Mouse (Mus musculus): ENCODE results near the gene Tmem115. TPM values are rescaled to one million over a fixed set of nuclear protein-coding genes. Genes with fewer than 3 reads are reported as not detected.
"Not testable (repeated sequence)": the region's sequence is repeated elsewhere in the genome, so short reads cannot be mapped to it uniquely, and the experiment has no call there.

Tmem115 gene
- total RNA-seq, 4 experiments from 2014 or later, result 33.1 to 40.3 (median 36.2) TPM

DNA sequence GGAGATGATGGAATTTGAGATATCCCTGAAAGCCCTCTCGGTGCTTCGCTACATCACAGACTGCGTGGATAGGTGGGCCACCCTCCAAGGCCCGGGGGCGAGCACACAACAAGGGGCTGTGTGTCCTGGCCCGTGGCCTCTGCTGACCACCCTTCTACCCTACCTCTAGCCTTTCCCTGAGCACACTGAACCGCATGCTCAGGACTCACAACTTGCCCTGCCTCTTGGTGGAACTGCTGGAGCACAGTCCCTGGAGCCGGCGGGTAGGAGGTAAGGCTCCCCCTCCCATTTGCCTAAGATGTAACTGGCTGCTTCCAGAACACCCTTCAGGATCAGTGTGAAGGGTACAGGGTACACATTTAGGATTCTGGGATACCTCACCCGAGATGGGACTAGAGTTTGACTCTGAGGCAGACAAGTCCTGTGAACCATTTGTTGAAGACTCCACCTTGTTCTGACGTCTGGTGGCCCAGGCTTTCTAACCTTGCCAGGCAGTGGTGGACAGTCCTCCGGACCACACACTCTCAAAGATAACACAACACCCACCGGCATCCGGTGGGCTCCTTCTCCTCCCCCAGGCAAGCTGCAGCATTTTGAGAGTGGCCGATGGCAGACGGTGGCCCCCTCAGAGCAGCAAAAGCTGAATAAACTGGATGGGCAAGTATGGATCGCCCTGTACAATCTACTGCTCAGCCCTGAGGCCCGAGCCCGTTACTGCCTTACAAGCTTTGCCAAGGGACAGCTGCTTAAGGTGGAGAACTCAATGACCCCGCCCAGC, 15.7 kb downstream of the Tmem115 start:
- no peak for DNase-seq (ENCODE audit: low spot score in 2 of 2)

- no peak for DNase-seq (ENCODE audit: low spot score in 2 of 2)
Observed at GRCm38 (mm10) chr9:107550491-107551116, 16.9 kb downstream of the Tmem115 start.

DNA sequence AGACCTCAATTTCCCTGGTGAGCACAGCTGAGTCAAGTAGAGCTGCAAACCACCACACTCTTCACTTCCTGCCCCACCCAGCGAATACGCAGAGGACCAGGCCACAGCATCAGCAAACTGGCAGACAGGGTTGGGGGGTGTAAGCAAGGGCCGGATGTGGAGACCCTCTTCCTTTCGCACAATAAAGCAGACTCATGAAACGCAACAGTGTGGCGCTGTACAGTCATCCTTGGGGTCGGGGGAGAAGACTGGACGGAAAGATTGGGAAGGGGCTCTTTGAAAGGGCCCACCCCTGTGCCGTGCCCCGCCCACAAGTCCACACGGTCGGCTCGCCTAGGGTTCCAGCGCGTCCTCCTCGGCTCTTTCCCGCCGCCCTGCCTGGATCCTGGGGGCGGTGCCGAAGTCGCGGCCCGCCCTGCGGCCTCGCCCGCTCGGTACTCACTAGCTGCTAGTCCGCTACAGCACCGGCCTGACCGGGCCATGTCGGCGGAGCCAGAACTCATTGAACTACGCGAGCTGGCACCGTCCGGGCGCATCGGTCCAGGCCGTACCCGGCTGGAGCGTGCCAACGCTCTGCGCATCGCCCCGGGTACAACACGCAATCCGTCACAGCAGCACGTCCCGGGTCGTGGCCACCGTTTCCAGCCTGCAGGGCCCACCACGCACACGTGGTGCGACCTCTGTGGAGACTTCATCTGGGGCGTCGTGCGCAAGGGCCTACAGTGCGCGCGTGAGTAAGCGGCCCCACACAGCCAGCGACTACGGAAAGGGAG, 17.6 kb downstream of the Tmem115 start, which contains the start of gene Rassf1:
Rassf1 (plus strand) TSS at position 439 of the 773 bp plus-strand sequence.
- DNase-seq (ENCODE audit: low spot score in 2 of 2), result no peak

DNA sequence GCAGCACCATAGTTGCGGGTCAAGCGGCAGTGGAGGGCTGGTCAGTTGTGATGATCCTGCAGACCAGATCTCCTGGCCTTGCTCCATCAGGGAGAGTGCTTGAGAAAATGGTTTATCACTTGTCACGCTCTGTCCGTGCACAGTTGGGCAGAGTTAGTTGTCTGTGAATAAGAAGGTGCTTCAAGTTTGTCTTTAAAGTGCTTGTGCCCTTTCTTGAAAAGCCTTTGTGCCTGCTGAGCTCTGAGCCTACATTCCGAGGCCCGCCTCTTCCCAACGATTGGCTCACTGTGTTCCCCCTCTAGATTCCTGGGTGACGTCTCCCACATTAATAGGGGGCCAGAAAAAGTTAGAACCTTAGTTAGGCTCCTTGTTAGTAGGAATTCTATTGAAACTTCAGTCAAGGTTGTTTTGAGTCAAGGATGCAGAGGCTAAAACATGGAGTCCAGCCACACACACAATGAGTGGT, 18.2 kb downstream of the Tmem115 start:
- DNase-seq (ENCODE audit: low spot score in 2 of 2), result no peak

- DNase-seq (ENCODE audit: low spot score in 2 of 2), result no peak
Observed at GRCm38 (mm10) chr9:107552690-107553393, 19.1 kb downstream of the Tmem115 start.

GRCm38 (mm10) chr9:107553541-107554318, 20.0 kb downstream of the Tmem115 start:
- no peak for DNase-seq (ENCODE audit: low spot score in 2 of 2)

DNA sequence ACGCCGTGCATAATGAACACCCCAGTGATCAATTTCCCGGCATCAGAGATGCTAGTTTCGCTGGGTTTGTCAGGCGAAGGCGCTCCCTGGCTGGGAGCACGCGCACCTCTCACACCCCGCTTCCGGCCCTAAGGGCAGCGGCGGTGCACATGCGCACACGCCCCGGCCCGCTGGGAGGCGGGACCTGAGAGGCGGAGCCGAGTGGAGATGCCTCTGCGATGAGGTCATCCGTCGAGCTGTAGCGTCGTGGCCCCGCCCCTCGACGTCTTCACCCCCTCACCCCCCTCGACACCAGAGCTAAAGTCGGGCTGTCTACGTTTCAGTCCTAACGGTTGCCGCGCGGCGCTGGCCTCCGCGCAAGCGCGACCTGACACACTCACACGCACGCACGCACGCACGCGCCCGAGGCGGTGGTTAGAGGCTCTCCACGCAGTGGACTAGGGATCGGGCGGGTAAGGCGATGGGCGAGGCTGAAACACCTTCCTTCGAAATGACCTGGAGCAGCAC, 20.6 kb downstream of the Tmem115 start:
- peak; percentile 92 to 93 for DNase-seq (ENCODE audit: low spot score in 2 of 2)

DNA sequence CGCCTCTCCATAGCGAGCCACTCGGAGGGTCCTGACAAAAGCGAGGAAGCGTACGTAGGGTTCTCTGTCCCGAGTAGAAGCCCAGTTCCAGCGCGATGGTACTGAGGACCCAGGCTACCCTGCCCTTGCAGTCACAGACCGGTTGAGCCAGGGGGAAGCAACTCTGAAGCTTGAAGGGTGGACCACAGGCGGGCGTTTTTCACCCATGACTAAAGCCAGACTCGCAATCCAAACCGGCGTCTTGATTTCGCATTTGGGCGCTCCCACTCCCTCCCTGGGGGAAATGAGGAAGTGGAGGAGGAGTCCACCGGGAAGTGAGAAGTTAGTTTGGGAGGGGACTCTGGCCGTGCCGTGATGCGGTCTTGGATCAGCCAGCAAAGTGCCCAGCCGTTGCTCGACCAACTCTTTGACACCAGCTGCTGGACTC, 21.3 kb downstream of the Tmem115 start:
- no peak for DNase-seq (ENCODE audit: low spot score in 2 of 2)

DNA sequence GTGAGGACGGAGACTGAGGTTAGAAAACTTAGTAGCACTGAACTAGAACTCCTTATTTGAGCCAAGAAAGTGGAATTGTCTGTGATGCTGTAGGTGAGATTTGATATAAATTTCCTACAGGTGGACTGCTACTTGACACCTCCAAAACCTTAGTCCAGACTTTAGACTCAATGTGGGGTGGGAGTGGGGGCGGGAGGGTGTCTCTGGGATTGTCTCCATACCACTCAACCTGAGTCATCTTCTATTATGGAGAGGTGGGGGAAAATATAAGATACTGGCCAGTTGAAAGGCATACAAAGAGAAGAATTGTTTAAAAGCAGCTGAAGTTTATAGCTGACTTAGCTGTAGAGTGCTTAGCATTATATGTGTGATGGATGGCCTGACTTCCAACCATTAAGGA, 22.0 kb downstream of the Tmem115 start:
- no peak for DNase-seq (ENCODE audit: low spot score in 2 of 2)

GRCm38 (mm10) chr9:107556346-107556745, 22.6 kb downstream of the Tmem115 start:
- no peak for DNase-seq (ENCODE audit: low spot score in 2 of 2)

DNA sequence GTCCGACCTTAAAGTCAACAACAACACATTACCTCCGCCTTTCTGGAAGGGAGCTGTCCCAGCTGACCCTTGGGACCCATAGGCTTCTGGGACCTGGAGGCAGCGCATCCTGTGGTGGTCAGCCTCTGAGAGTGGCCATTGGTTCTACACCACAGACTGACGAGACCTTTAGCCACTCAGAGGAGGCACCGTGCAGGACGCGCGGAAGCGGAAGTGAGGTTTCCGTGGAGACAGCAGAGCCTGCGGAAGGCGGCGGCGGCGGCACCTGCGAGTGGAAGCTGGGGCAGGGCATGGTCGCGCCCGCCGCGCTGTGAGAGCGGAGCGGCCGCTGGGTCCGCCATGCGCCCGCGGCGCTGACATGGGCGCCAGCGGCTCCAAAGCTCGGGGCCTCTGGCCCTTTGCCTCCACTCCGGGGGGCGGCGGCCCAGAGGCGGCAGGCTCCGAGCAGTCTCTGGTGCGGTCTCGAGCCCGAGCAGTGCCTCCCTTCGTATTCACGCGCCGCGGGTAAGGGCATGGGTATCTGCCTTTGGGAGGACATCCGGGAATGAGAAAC, 29.4 kb downstream of the Tmem115 start, which contains the start of gene Tusc2:
Tusc2 (plus strand) TSS at position 227 of the 553 bp plus-strand sequence.
- peak; percentile 95 to 96 for DNase-seq (ENCODE audit: low spot score in 2 of 2)

GRCm38 (mm10) chr9:107565556-107565955, 31.8 kb downstream of the Tmem115 start:
- not testable (repeated sequence) for DNase-seq (ENCODE audit: low spot score in 2 of 2)

DNA sequence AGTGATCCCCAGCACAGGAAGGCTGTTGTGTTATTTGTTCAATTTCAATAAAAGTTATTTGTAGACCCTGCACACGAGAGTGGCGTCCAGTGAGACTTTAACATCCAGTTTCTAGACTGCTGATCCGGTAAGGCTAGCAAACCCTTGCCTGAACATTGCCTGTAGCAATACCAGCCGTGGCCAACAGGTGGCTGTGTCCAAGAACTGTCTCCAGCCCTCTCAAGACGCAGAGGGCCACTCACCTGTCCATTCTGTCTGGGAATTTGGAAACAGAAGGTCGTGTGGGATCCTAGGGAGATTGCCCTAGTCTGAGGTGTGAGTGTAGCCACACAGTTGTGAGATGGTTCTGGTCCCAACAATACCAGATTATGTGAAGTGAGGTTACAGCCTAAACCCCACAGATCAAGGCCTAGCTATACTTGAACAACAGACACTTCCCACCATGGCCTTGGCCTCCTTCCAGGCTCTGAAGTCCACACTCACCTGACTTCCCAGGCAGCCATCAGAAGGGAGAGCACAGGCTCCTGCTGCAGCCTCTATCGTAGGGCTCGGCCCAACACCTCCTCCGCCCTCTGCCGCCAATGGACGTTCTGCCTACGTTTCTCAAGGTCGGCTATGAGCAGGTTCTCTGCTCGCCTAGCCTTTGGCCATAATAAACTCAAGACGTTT, 32.4 kb downstream of the Tmem115 start:
- DNase-seq (ENCODE audit: low spot score in 2 of 2), result peak in 1 of 2 experiments; percentile 73

- DNase-seq (ENCODE audit: low spot score in 2 of 2), result no peak
Observed at GRCm38 (mm10) chr9:107566855-107567254, 33.1 kb downstream of the Tmem115 start.

DNA sequence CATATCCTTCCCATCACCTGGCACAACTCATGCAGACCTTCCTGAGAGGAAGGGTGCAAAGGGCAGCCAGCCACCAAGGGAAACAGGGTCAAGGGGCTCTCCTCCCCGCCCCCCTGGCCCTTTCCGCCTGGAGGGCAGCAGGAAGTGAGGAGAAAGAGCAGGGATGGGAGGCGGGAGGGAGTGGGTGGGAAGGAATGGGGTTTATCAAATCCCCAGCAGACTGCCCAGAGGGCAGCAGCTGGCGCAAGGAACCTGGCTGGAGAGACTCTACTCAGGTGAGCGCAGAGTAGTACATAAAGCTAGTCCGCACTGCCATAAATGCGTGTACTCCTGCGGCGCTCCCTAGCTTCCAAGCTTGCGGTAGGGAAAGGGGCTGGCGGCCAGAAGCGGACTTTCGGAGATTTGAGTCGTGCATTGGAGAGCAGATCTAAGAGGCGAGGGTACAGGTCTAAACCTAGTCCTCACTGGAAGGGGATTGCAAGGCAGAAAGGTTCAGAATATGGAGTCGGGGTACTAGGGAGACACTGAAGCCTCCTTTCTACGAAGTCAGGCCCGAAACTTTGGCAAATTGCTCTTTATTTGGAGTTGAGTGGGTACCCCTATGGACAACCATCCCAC, 34.1 kb downstream of the Tmem115 start, which contains the start of gene Hyal2:
Hyal2 (plus strand) TSS at position 244 of the 618 bp plus-strand sequence.
- DNase-seq (ENCODE audit: low spot score in 2 of 2), result no peak

DNA sequence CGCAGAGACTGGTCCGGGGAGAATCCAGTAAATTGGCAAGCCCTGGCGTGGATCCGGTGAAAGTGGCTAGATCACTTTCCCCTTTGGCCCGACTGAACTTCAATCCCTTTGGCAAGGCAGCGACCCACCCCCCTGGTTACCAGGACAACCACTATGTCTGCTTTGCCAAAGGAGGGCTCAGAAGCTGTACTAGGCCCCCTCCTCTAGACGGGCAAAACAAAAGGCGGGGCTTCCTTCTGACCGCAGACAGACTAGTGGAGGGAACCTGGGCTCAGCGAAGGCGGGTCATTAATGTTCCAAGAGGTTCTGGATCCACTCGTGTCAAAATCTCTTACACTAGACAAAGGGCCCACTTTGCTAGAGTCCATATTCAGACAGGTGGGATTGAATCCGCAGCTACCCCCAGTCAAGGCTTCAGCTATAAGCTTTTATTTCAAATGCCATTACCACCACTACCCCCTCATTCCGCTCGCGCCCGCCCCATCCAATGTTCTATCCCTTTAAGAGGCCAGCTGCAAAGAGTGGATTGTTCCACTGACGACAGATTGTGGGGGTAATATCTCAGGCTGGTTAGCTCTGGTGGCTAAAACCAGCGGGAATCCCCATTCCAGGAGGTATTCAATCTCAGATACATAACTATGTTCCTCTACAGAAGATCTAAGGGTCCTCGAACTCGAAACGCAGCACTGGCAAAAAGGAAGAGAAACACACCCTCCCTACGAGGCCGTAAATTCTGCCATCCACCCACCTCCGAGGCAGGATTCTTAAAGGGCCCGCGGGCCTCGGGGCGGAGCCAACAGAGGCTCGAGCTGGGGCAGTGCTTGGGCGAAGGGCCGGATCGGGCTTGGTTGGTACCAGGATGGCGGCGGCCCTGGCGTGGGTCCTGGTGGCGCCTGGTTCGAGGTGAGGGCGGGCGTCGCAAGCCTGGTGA, 34.9 kb downstream of the Tmem115 start:
- peak in 1 of 2 experiments; percentile 79 for DNase-seq (ENCODE audit: low spot score in 2 of 2)

GRCm38 (mm10) chr9:107569270-107569669, 35.5 kb downstream of the Tmem115 start:
- DNase-seq (ENCODE audit: low spot score in 2 of 2), result no peak

Measured in layer of hippocampus, adult 8-10 months (tissue).